Mouse (Mus musculus): ENCODE measurements around the gene Twist2. TPM values are rescaled to one million over a fixed set of nuclear protein-coding genes. Genes with fewer than 3 reads are reported as not detected.

Gene Twist2
- polyA plus RNA-seq (2015; fragmentation: Nextera tagmentation; extraction: Ambion mirVana), result 2.5 and 2.7 TPM in 2 replicates

- H3K4me1 ChIP-seq (replicated peaks; ENCODE audit: control insufficient read depth, insufficient read depth, low read length), result no peaks in the 10 kb centered on the region
- under 1% methylated on average over 69 of the region's 77 CpGs for WGBS
- peaks cover 41% of the 10 kb centered on the region for H3K27me3 ChIP-seq (replicated peaks; ENCODE audit: control insufficient read depth, insufficient read depth, low read length)
- peak within 1 kb of the TSS; percentile 45 for H3K4me3 ChIP-seq (ENCODE audit: low read depth, low read length)
- peak; percentile 24; the same call in 1 of the 2 replicates for TF ChIP-seq CTCF (IDR thresholded peaks at IDR 0.05; ENCODE audit: low read depth)
- H3K4me2 ChIP-seq (replicated peaks; ENCODE audit: low read depth), result peak within 1 kb of the TSS; percentile 71
- peak within 1 kb of the TSS; percentile 15; the same call in 1 of the 2 replicates for H3K27ac ChIP-seq (ENCODE audit: low read depth, low read length)
- no peaks in the 10 kb centered on the region for H3K9me3 ChIP-seq (ENCODE audit: control insufficient read depth)
- 0 out of 2 replicates have a peak, but pooled peaks have one; percentile 19 for ATAC-seq
- H3K36me3 ChIP-seq (ENCODE audit: control insufficient read depth, insufficient read depth), result no peaks in the 10 kb centered on the region
- peak within 1 kb of the TSS; percentile 22; the same call in 1 of the 2 replicates for H3K9ac ChIP-seq (ENCODE audit: low read depth, low read length)
Observed at GRCm38 (mm10) chr1:91800967-91801843, at the start of gene Twist2. Gene Twist2 (plus strand): TSS chr1:91801461.

- Histone ChIP-seq H3K4me2 (replicated peaks; ENCODE audit: low read depth) (no peak overlapping the region), H3K36me3 (ENCODE audit: control insufficient read depth, insufficient read depth) (no peaks in the 10 kb centered on the region), H3K9me3 (ENCODE audit: control insufficient read depth) (no peaks in the 10 kb centered on the region), H3K27me3 (replicated peaks; ENCODE audit: control insufficient read depth, insufficient read depth, low read length) (no peaks in the 10 kb centered on the region), H3K9ac (ENCODE audit: low read depth, low read length) (no peak overlapping the region), H3K4me3 (ENCODE audit: low read depth, low read length) (no peak overlapping the region), H3K4me1 (replicated peaks; ENCODE audit: control insufficient read depth, insufficient read depth, low read length) (no peaks in the 10 kb centered on the region), H3K27ac (ENCODE audit: low read depth, low read length) (no peak overlapping the region)
- TF ChIP-seq CTCF (IDR thresholded peaks at IDR 0.05; ENCODE audit: low read depth), result no peak
- WGBS, result 86% methylated on average over 9 of the region's 9 CpGs
- ATAC-seq, result no peak
Observed at GRCm38 (mm10) chr1:91752931-91753330, 48.3 kb upstream of the Twist2 start.

- H3K27ac ChIP-seq (ENCODE audit: low read depth, low read length), result no peak overlapping the region
- no peaks in the 10 kb centered on the region for H3K36me3 ChIP-seq (ENCODE audit: control insufficient read depth, insufficient read depth)
- H3K27me3 ChIP-seq (replicated peaks; ENCODE audit: control insufficient read depth, insufficient read depth, low read length), result 0 out of 2 replicates have a peak, but pooled peaks cover 5% of the 10 kb centered on the region
- peak; percentile 88 for TF ChIP-seq CTCF (IDR thresholded peaks at IDR 0.05; ENCODE audit: low read depth)
- no peaks in the 10 kb centered on the region for H3K4me1 ChIP-seq (replicated peaks; ENCODE audit: control insufficient read depth, insufficient read depth, low read length)
- H3K9me3 ChIP-seq (ENCODE audit: control insufficient read depth), result no peaks in the 10 kb centered on the region
- H3K9ac ChIP-seq (ENCODE audit: low read depth, low read length), result no peak overlapping the region
- no peak for ATAC-seq
- H3K4me3 ChIP-seq (ENCODE audit: low read depth, low read length), result no peak overlapping the region
- WGBS, result 2% methylated on average over 9 of the region's 9 CpGs
- H3K4me2 ChIP-seq (replicated peaks; ENCODE audit: low read depth), result peak overlapping the region; percentile 35
Observed at GRCm38 (mm10) chr1:91755102-91755501, 46.2 kb upstream of the Twist2 start.

- Histone ChIP-seq H3K4me2 (replicated peaks; ENCODE audit: low read depth) (peak overlapping the region; percentile 46), H3K27me3 (replicated peaks; ENCODE audit: control insufficient read depth, insufficient read depth, low read length) (0 out of 2 replicates have a peak, but pooled peaks cover 5% of the 10 kb centered on the region), H3K9me3 (ENCODE audit: control insufficient read depth) (no peaks in the 10 kb centered on the region), H3K4me3 (ENCODE audit: low read depth, low read length) (peak overlapping the region; percentile 5; the same call in 1 of the 2 replicates), H3K27ac (ENCODE audit: low read depth, low read length) (no peak overlapping the region), H3K4me1 (replicated peaks; ENCODE audit: control insufficient read depth, insufficient read depth, low read length) (no peaks in the 10 kb centered on the region), H3K36me3 (ENCODE audit: control insufficient read depth, insufficient read depth) (no peaks in the 10 kb centered on the region), H3K9ac (ENCODE audit: low read depth, low read length) (no peak overlapping the region)
- no peak for ATAC-seq
- 27% methylated on average over 16 of the region's 16 CpGs for WGBS
- no peak for TF ChIP-seq CTCF (IDR thresholded peaks at IDR 0.05; ENCODE audit: low read depth)
Observed at GRCm38 (mm10) chr1:91757292-91757691, 44.0 kb upstream of the Twist2 start.

- Histone ChIP-seq H3K4me3 (ENCODE audit: low read depth, low read length) (no peak overlapping the region), H3K27me3 (replicated peaks; ENCODE audit: control insufficient read depth, insufficient read depth, low read length) (0 out of 2 replicates have a peak, but pooled peaks cover 5% of the 10 kb centered on the region), H3K9me3 (ENCODE audit: control insufficient read depth) (no peaks in the 10 kb centered on the region), H3K36me3 (ENCODE audit: control insufficient read depth, insufficient read depth) (no peaks in the 10 kb centered on the region), H3K27ac (ENCODE audit: low read depth, low read length) (no peak overlapping the region), H3K9ac (ENCODE audit: low read depth, low read length) (no peak overlapping the region), H3K4me2 (replicated peaks; ENCODE audit: low read depth) (no peak overlapping the region), H3K4me1 (replicated peaks; ENCODE audit: control insufficient read depth, insufficient read depth, low read length) (no peaks in the 10 kb centered on the region)
- no peak for ATAC-seq
- TF ChIP-seq CTCF (IDR thresholded peaks at IDR 0.05; ENCODE audit: low read depth), result no peak
- WGBS, result 61% methylated on average over 2 of the region's 2 CpGs
Observed at GRCm38 (mm10) chr1:91758143-91758542, 43.1 kb upstream of the Twist2 start.
